Mouse (Mus musculus) mouse embryonic stem cell (cell line): ENCODE data around the gene Abcc4.
"Not testable (repeated sequence)": the region's sequence is repeated elsewhere in the genome, so short reads cannot be mapped to it uniquely, and the experiment has no call there.

Source experiments
- in situ Hi-C, 2 experiments: fragments of 300-500 bp; cut with MboI; formaldehyde crosslinking; loops; 1 replicate in 1 of 2; 3 replicates in 1 of 2; pipeline ENCODE4 v1.14.3; 2019 to 2020; ENCODE audit warnings: low sequenced_read_pairs in 2 of 2, low pct_unique_long_range_greater_than_20kb in 1 of 2, mixed read lengths in 1 of 2; ENCODE audit not compliant: unreplicated experiment in 1 of 2

Gene Abcc4

GRCm38 (mm10) chr14:118690921-118691320 lies 15.1 kb downstream of the Abcc4 start:
- in situ Hi-C loops = no loop called here

GRCm38 (mm10) chr14:118690336-118690735 lies 15.7 kb downstream of the Abcc4 start:
- in situ Hi-C loops = no loop called here

- in situ Hi-C loops = no loop called here
Observed at GRCm38 (mm10) chr14:118688643-118689042, 17.4 kb downstream of the Abcc4 start.

- in situ Hi-C loops = no loop called here
Observed at GRCm38 (mm10) chr14:118686861-118687260, 19.2 kb downstream of the Abcc4 start.

GRCm38 (mm10) chr14:118685572-118685971 lies 20.4 kb downstream of the Abcc4 start:
- in situ Hi-C loops = no loop called here

GRCm38 (mm10) chr14:118682339-118683034 lies 23.5 kb downstream of the Abcc4 start:
- in situ Hi-C loops = no loop called here

GRCm38 (mm10) chr14:118681087-118681486 lies 24.9 kb downstream of the Abcc4 start:
- in situ Hi-C loops = no loop called here

- in situ Hi-C loops = no loop called here
Observed at GRCm38 (mm10) chr14:118678279-118678985, 27.6 kb downstream of the Abcc4 start.

GRCm38 (mm10) chr14:118676308-118676994 lies 29.6 kb downstream of the Abcc4 start:
- in situ Hi-C loops = no loop called here

- in situ Hi-C loops = no loop called here
Observed at GRCm38 (mm10) chr14:118674705-118675139, 31.3 kb downstream of the Abcc4 start.

- in situ Hi-C loops = no loop called here
Observed at GRCm38 (mm10) chr14:118674224-118674623, 31.8 kb downstream of the Abcc4 start.

GRCm38 (mm10) chr14:118673501-118673900 lies 32.5 kb downstream of the Abcc4 start:
- in situ Hi-C loops = no loop called here

GRCm38 (mm10) chr14:118672931-118673330 lies 33.1 kb downstream of the Abcc4 start:
- in situ Hi-C loops = not testable (repeated sequence)

- in situ Hi-C loops = no loop called here
Observed at GRCm38 (mm10) chr14:118667499-118667898, 38.5 kb downstream of the Abcc4 start.

- in situ Hi-C loops = no loop called here
Observed at GRCm38 (mm10) chr14:118664661-118665060, 41.4 kb downstream of the Abcc4 start.

GRCm38 (mm10) chr14:118662625-118663276 lies 43.3 kb downstream of the Abcc4 start:
- in situ Hi-C loops = no loop called here

- in situ Hi-C loops = no loop called here
Observed at GRCm38 (mm10) chr14:118662124-118662523, 43.9 kb downstream of the Abcc4 start.

- in situ Hi-C loops = no loop called here
Observed at GRCm38 (mm10) chr14:118659230-118659629, 46.8 kb downstream of the Abcc4 start.

GRCm38 (mm10) chr14:118658328-118658692 lies 47.7 kb downstream of the Abcc4 start:
- in situ Hi-C loops = no loop called here
